Mouse (Mus musculus) kidney, embryonic 15.5 days (tissue): ENCODE measurements at regions not wholly inside any gene's neighbourhood (a gene's known extent, or its start where the extent isn't known, plus 50 kb on each side); places are given as distances from the start of the nearest gene placed in this dataset.

ENCODE experiments used
- ATAC-seq: fragments of 200-750 bp; cut with Nextera tagmentation; replicated peaks from 2 replicates; pipeline ENCODE4 v1.8.0; 2017; ENCODE audit warnings: moderate TSS enrichment; ENCODE audit not compliant: low FRiP score
- H3K27ac ChIP-seq: fragments of 300-500 bp; sonication (generic); 2 replicates; pipeline ENCODE4 v1.5.1; 2015; ENCODE audit warnings: mild to moderate bottlenecking, inconsistent platforms
- H3K27me3 ChIP-seq: fragments of 300-500 bp; sonication (generic); 2 replicates; pipeline ENCODE4 v1.6.1; 2015; ENCODE audit warnings: inconsistent platforms
- H3K36me3 ChIP-seq: fragments of 300-500 bp; sonication (generic); 2 replicates; pipeline ENCODE4 v1.6.1; 2015; ENCODE audit warnings: inconsistent platforms
- H3K4me1 ChIP-seq: fragments of 300-500 bp; sonication (generic); 2 replicates; pipeline ENCODE4 v1.6.1; 2015; ENCODE audit warnings: inconsistent platforms
- H3K4me2 ChIP-seq: fragments of 300-500 bp; sonication (generic); 2 replicates; pipeline ENCODE4 v1.6.1; 2015; ENCODE audit warnings: moderate library complexity, mild to moderate bottlenecking, inconsistent platforms
- H3K4me3 ChIP-seq: fragments of 300-500 bp; sonication (generic); replicated peaks from 2 replicates; pipeline ENCODE4 v1.5.1; 2015; ENCODE audit warnings: mild to moderate bottlenecking, inconsistent platforms
- H3K9ac ChIP-seq: fragments of 300-500 bp; sonication (generic); 2 replicates; pipeline ENCODE4 v1.6.1; 2015; ENCODE audit warnings: mild to moderate bottlenecking, inconsistent platforms
- H3K9me3 ChIP-seq: fragments of 300-500 bp; sonication (generic); replicated peaks from 2 replicates; pipeline ENCODE4 v1.6.1; 2016; ENCODE audit warnings: inconsistent platforms
- WGBS: fragments of 180-500 bp; shearing (Covaris S2); methylation state at CpG from one replicate; pipeline ENCODE4 v1.1.7; 2015; ENCODE audit warnings: mixed read lengths; 5-methylcytosine and 5-hydroxymethylcytosine counted together

DNA sequence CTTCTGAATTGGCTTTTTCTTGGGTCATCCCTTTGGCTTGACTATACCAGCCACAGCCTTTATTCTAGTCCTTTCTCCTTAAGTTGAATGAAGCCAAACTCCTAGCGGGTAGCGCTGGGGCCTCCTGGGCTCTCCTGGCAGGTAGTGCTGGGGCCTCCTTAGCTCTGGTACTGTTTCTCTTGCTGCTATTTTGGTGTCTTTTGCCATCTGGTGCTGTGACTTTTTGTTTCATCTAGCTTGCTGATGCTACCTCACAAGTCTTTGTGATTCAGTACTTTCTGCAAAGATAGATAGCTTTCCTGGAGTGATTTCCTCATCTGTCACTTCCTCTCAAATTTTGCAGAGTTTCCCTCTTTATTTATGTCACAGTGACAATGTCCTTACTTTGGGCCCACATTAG is 90.1 kb downstream of the Tmem200c start:
- Histone ChIP-seq H3K4me3 (no peak overlapping the region), H3K4me1 (no peaks in the 10 kb centered on the region), H3K27me3 (no peaks in the 10 kb centered on the region), H3K4me2 (no peak overlapping the region), H3K36me3 (no peaks in the 10 kb centered on the region), H3K9ac (no peak overlapping the region), H3K9me3 (no peaks in the 10 kb centered on the region), H3K27ac (no peak overlapping the region)
- WGBS, result 93% methylated on average over 2 of the region's 2 CpGs
- no peak for ATAC-seq

DNA sequence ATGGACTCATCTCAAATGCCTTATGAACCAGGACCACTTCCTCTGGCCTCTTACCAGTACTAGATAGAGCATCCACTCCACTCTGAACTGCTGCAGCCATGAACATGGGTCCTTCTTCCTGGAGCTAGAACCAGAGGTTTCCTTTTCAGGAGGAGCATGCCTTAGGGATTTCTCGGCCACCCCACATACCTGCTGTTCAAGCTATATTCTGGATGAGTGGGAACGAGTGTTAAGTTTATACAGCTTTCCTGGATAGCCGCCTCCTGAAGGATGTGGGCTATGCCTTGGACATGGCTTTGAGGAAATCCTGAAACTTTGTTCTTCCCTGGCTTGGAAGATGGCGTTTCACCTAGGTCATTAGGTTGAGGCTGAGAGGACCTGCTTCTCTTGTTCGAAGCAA is 91.8 kb downstream of the Tmem200c start:
- no peak for ATAC-seq
- H3K9me3 ChIP-seq, result no peaks in the 10 kb centered on the region
- WGBS, result 91% methylated on average over 5 of the region's 5 CpGs
- no peak overlapping the region for H3K27ac ChIP-seq
- H3K4me2 ChIP-seq, result no peak overlapping the region
- no peak overlapping the region for H3K4me3 ChIP-seq
- no peaks in the 10 kb centered on the region for H3K36me3 ChIP-seq
- H3K27me3 ChIP-seq, result no peaks in the 10 kb centered on the region
- no peaks in the 10 kb centered on the region for H3K4me1 ChIP-seq
- no peak overlapping the region for H3K9ac ChIP-seq

DNA sequence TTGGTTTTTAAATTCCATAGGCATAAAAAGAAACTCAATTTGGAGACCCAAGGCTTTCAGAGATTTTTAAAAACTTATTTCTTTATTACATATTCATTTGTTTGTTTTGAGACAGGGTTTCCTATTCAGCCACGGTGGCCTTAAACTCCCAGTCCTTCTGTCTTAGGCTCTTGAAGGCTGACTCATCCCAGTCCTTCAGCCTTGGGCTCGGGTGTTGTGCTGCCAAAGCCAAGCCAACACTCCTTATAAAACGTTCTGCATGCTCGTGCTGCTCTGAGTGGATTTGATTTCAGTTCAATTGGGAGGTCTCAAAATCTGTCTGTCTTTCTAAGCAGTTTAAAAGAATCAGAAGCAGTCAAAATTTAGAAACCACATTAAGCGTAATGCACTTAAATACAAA is 96.8 kb downstream of the Tmem200c start:
- Histone ChIP-seq H3K4me3 (no peak overlapping the region), H3K27ac (no peak overlapping the region), H3K9me3 (no peaks in the 10 kb centered on the region), H3K36me3 (no peaks in the 10 kb centered on the region), H3K4me2 (no peak overlapping the region), H3K9ac (no peak overlapping the region), H3K27me3 (no peaks in the 10 kb centered on the region), H3K4me1 (no peaks in the 10 kb centered on the region)
- ATAC-seq, result no peak
- 77% methylated on average over 5 of the region's 5 CpGs for WGBS

DNA sequence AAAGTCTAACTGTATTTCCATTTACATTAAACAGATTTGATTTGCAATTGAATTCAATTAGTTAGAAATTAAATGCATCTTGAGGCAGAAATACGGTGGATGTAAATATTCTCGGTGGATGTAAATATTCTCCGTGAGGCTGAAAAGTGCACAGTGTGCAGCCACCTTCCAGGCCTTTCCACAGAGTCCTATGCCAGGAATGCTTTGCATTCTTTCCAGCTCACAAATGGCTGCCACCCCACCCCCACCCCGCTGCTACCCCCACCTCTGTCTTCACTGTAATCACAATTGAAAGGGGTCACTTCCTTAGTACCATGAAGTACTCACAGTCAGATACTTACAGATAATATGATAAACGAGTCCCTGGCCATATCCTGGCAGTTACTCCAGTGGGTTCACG is 101.0 kb downstream of the Tmem200c start:
- 63% methylated on average over 6 of the region's 6 CpGs for WGBS
- H3K4me1 ChIP-seq, result no peaks in the 10 kb centered on the region; the same call in 1 of the 2 replicates
- no peaks in the 10 kb centered on the region for H3K9me3 ChIP-seq
- H3K9ac ChIP-seq, result no peak overlapping the region
- no peak overlapping the region for H3K27ac ChIP-seq
- H3K27me3 ChIP-seq, result no peaks in the 10 kb centered on the region
- no peak for ATAC-seq
- no peaks in the 10 kb centered on the region for H3K36me3 ChIP-seq
- H3K4me3 ChIP-seq, result no peak overlapping the region
- H3K4me2 ChIP-seq, result no peak overlapping the region

DNA sequence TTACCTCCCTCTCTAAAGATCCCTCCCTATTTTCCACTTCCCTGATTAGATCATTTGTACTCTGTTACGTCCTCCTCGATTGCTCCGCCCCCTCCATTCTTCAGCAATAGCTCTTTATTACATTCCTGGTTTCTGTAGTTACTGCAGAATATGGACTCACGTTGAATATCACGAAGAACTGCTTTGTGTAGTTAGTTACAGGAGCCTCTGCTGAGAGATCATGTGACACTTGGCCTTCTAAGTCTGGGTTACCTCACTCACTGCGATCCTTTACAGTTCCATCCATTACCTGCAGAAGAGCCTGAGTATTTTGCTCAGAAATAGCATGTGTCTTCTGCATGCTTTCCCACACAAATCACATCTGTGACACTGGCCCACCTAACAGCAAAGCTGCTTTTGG is 102.3 kb downstream of the Tmem200c start:
- Histone ChIP-seq H3K27me3 (no peaks in the 10 kb centered on the region), H3K36me3 (no peaks in the 10 kb centered on the region), H3K4me1 (peaks cover 4% of the 10 kb centered on the region; the same call in 1 of the 2 replicates), H3K9ac (no peak overlapping the region), H3K4me3 (no peak overlapping the region), H3K9me3 (no peaks in the 10 kb centered on the region), H3K27ac (no peak overlapping the region), H3K4me2 (no peak overlapping the region)
- ATAC-seq, result no peak
- WGBS, result 58% methylated on average over 6 of the region's 6 CpGs

DNA sequence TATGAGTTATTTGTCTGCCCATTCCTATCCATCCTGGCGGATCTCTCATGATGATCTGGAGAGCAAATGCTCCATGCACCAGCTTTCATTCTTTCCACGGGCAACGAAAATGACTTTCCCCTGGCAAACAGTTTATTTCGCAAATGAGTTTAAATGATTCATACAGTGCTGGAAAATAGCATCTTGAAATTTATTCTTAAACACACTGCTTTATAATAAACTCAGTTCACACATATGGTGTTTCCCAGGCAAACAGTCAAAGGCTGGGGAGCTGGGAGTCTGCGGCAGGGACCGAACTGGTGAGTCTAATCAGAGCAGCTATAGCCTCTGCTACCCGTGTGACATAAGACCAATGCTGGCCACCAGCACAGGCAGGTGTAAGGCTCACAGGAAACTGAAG is 106.8 kb downstream of the Tmem200c start:
- 87% methylated on average over 7 of the region's 7 CpGs for WGBS
- Histone ChIP-seq H3K27me3 (no peaks in the 10 kb centered on the region), H3K9ac (no peak overlapping the region), H3K4me3 (no peak overlapping the region), H3K36me3 (no peaks in the 10 kb centered on the region), H3K27ac (no peak overlapping the region), H3K4me1 (peaks cover 8% of the 10 kb centered on the region; the same call in 1 of the 2 replicates), H3K9me3 (no peaks in the 10 kb centered on the region), H3K4me2 (no peak overlapping the region)
- no peak for ATAC-seq

DNA sequence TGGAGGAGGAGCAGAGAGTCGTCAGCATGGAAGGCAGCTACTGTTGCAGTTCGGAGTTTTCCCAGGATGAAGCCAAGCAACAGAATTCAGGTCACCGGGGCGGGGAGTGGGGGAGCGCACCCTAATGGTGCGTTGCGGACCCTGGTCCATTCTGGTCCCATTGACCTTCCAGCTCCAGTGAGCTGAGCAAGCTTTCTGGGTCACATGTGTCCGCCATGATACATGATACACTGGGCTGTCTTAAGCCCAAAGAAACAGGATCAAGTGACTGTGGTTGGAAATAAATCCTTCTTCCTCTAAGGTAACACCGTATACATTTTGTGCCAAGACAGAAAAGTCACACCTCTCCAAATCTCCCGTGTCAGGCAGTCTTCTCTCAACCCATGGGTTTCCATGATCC is 107.6 kb downstream of the Tmem200c start:
- peak; percentile 91 for ATAC-seq
- WGBS, result 23% methylated on average over 10 of the region's 10 CpGs
- Histone ChIP-seq H3K4me3 (no peak overlapping the region), H3K9ac (no peak overlapping the region), H3K36me3 (no peaks in the 10 kb centered on the region), H3K4me2 (peak overlapping the region; percentile 41; the same call in 1 of the 2 replicates), H3K27ac (no peak overlapping the region), H3K9me3 (no peaks in the 10 kb centered on the region), H3K27me3 (no peaks in the 10 kb centered on the region), H3K4me1 (peaks cover 8% of the 10 kb centered on the region; the same call in 1 of the 2 replicates)

DNA sequence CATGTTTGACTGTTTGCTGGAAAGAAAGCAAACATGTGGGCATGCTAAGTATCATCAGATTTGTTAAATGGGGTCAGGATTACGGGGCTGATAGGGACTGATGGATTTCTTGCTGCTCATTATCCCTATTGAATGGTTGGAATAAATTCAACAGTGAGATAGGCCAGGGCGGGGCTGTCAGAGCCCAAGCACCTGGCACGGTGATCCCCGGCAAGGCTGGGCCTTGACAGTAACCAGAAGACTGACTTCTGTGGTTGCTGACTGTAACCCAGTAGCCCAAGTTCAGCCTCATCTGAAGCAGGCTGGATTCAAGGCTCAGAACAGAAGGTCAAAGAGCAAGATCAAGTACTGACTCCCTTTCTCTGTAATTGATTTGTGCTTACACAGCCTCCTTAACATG is 109.6 kb downstream of the Tmem200c start:
- Histone ChIP-seq H3K4me1 (peaks cover 8% of the 10 kb centered on the region; the same call in 1 of the 2 replicates), H3K4me2 (no peak overlapping the region), H3K9me3 (no peaks in the 10 kb centered on the region), H3K27me3 (no peaks in the 10 kb centered on the region), H3K36me3 (no peaks in the 10 kb centered on the region), H3K4me3 (no peak overlapping the region), H3K27ac (no peak overlapping the region), H3K9ac (no peak overlapping the region)
- 68% methylated on average over 4 of the region's 4 CpGs for WGBS
- ATAC-seq, result no peak

DNA sequence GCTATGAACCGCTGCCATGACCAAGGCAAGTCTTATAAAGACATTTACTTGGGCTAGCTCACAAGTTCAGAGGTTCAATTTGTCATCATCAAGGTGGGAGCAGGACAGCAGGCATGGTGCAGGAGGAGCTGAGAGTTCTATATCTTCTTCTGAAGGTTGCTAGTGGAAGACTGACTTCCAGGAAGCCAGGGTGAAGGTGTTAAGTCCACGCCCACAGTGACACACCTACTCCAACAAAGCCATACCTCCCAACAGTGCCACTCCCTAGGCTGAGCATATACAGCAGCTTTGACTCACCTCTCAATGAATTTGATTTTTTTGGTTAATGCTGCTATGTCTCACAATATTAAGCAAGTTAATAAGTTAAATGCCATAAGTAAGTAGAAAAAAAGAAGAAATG is 119.2 kb upstream of the Epb41l3 start:
- H3K9ac ChIP-seq, result no peak overlapping the region
- ATAC-seq, result no peak
- H3K9me3 ChIP-seq, result no peaks in the 10 kb centered on the region; the same call in 1 of the 2 replicates
- H3K4me1 ChIP-seq, result no peaks in the 10 kb centered on the region
- WGBS, result 89% methylated on average over 2 of the region's 2 CpGs
- no peak overlapping the region for H3K27ac ChIP-seq
- H3K4me3 ChIP-seq, result no peak overlapping the region
- no peaks in the 10 kb centered on the region for H3K27me3 ChIP-seq
- no peak overlapping the region for H3K4me2 ChIP-seq
- no peaks in the 10 kb centered on the region for H3K36me3 ChIP-seq

DNA sequence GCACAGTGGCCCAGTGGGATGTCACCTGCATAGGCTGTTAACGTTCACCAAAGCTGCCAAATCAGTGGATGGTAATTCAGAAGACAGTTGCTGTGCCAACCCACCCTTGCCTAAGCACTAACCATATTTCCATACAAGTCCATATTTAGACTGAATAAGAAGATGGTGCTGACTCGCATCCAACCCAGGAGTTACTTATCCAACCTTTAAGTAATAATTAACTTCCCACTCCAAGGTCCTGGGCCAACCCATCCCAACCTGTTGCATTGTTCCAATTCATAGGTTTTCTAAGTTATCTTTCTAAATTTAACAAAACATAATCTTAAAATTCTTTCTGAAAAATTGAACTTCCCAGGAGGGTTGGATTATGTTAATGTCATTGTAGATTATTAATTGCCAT is 114.3 kb upstream of the Epb41l3 start:
- H3K9ac ChIP-seq, result no peak overlapping the region
- ATAC-seq, result no peak

DNA sequence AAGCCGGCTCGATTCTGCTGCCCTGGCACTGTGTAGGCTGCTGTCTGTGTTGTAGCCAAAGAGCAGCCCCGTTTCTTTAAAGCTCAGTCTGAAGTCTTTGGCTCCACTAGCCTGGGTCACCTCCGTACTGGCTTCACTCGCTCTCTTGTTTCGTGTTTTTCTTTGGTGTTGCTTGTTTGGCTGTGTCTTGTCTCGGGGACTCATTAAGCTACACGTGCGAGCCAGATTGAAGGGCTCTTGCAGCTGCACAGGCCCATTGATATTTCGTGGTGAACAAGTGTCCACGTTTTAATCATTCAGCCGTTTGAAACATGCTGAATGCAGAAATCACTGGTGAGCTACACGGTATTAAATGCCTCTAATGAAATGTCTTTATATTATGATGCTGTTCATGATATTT is 99.9 kb upstream of the Epb41l3 start:
- H3K4me3 ChIP-seq, result no peak overlapping the region
- H3K9ac ChIP-seq, result no peak overlapping the region
- no peaks in the 10 kb centered on the region for H3K9me3 ChIP-seq
- H3K36me3 ChIP-seq, result no peaks in the 10 kb centered on the region
- H3K4me1 ChIP-seq, result peaks cover 5% of the 10 kb centered on the region; the same call in 1 of the 2 replicates
- ATAC-seq, result no peak
- H3K4me2 ChIP-seq, result no peak overlapping the region
- H3K27me3 ChIP-seq, result no peaks in the 10 kb centered on the region
- no peak overlapping the region for H3K27ac ChIP-seq
- 51% methylated on average over 13 of the region's 13 CpGs for WGBS

More for the DNA sequence above, 114.3 kb upstream of the Epb41l3 start:
- Histone ChIP-seq H3K4me3 (no peak overlapping the region), H3K36me3 (no peaks in the 10 kb centered on the region), H3K27ac (no peak overlapping the region), H3K9me3 (no peaks in the 10 kb centered on the region), H3K4me1 (no peaks in the 10 kb centered on the region), H3K4me2 (no peak overlapping the region), H3K27me3 (no peaks in the 10 kb centered on the region)
- 74% methylated on average over 2 of the region's 2 CpGs for WGBS

DNA sequence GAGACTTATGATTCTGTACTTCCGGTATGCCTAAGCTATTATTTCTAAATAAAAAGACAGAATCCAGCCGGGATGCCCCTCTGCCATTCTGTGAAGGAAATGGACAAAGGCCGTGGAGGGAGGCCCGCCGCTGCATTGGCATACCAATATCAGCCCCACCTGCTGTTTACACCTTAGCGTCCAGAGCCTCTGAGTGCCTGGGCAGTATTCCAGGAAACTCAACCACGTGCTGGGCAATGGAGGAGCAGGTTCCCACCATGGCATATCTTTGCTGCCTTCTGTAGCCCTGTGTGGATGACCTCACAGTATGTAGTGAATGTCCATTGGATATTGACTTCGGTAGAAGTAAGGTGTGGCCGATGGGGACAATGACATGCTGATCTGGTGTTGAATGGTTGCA is 97.3 kb upstream of the Epb41l3 start:
- Histone ChIP-seq H3K9ac (no peak overlapping the region), H3K9me3 (no peaks in the 10 kb centered on the region), H3K27ac (no peak overlapping the region), H3K36me3 (no peaks in the 10 kb centered on the region), H3K27me3 (no peaks in the 10 kb centered on the region), H3K4me2 (no peak overlapping the region), H3K4me3 (no peak overlapping the region), H3K4me1 (peaks cover 5% of the 10 kb centered on the region; the same call in 1 of the 2 replicates)
- no peak for ATAC-seq
- WGBS, result 84% methylated on average over 9 of the region's 9 CpGs

DNA sequence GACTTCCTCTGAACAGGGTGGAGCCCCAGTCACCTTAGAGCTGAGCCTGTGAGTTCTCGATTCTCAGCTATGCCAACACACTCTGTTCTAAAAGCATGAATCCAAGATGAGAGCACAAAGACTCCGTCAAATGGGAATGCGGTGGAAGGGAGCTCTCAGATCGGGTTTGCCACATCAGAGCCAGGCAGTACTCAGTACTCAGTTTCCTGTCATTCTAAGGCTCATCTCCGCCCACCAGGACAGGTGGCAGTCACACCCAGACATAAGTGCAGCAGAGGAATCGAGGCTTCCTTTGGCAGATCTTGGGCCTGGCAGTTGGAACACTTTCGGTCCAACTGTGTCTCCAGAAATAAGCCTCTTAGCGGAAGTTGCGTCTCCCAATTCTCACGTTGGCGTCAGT is 94.4 kb upstream of the Epb41l3 start:
- no peak overlapping the region for H3K4me3 ChIP-seq
- H3K27ac ChIP-seq, result no peak overlapping the region
- no peak overlapping the region for H3K4me2 ChIP-seq
- no peaks in the 10 kb centered on the region for H3K4me1 ChIP-seq
- 69% methylated on average over 11 of the region's 11 CpGs for WGBS
- H3K9me3 ChIP-seq, result no peaks in the 10 kb centered on the region
- H3K36me3 ChIP-seq, result no peaks in the 10 kb centered on the region
- H3K9ac ChIP-seq, result no peak overlapping the region
- H3K27me3 ChIP-seq, result no peaks in the 10 kb centered on the region
- ATAC-seq, result no peak
